Mouse (Mus musculus): Measurements from ENCODE around the gene Ccr5. TPM values are rescaled to one million over a fixed set of nuclear protein-coding genes. Genes with fewer than 3 reads are reported as not detected.

Ccr5 gene
- polyA plus RNA-seq, 1 experiment from 2014 or later: 0.57 TPM

DNA sequence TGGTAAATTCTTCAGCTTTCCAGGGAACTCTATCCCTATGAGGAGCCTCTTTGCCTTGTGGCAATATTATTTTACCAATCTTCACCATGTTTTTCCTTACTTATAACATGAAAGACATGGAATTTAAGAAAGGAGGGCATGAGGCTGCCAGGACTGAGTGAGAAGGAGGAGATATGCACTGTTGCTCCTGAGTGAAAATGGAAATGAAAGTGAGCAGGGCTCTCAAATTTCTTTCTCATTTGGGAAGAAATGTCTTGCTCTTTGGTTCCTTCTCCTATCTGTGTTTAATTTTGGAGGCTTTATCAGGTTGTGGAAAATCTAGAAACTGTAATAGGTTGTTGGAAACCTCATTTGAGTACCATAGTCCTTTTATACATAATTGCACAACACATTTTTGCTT is 14.1 kb upstream of the Ccr5 start:
- Histone ChIP-seq H3K27ac (ENCODE audit: low read length) (no peak overlapping the region), H3K4me2 (ENCODE audit: low read length) (no peak overlapping the region), H3K4me3 (ENCODE audit: low read depth, low read length) (no peak overlapping the region), H3K36me3 (ENCODE audit: control insufficient read depth, insufficient read depth, low read length) (no peaks in the 10 kb centered on the region), H3K4me1 (ENCODE audit: control insufficient read depth, insufficient read depth, low read length) (no peaks in the 10 kb centered on the region), H3K9me3 (replicated peaks; ENCODE audit: control insufficient read depth, low read length, poor library complexity, severe bottlenecking) (no peaks in the 10 kb centered on the region), H3K27me3 (ENCODE audit: control insufficient read depth, insufficient read depth, low read depth, low read length) (no peaks in the 10 kb centered on the region), H3K9ac (ENCODE audit: low read depth, low read length) (no peak overlapping the region)
- ATAC-seq: no peak

DNA sequence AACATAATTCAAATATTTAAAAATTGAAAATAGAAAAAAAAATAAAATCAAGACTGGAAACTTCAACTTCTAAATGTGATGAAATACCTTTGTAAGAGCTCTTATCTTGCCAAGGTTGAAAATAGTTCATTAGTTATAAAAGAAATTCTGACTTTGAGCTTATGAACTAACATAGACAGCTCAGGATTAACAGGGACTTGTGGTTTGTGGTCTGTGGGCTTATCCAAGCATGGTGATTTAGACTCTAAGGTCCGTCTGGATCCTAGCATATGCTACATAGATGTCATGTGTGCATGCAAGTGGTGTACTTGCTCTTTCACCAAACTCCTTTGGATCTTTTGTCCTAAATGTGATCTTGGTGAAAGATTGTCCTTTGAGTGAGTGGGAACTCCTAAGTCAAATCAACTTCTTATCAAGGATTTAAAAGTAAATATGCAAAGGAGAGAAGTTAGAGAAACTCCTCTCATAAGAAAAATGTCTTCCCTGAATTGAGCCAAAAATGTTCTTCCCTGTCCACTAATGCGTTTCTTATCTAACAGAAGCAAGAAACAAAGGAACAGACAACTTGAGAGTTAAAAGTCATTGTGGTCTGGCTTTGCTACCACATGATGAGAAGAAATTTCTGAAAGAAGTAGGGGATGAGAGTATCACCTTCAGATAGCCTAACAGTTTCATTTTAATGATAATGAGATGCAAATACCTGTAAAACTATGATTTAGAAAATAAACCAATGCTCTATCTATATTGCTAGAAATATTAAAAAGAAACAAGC is 12.8 kb upstream of the Ccr5 start:
- no peak overlapping the region for H3K4me2 ChIP-seq (ENCODE audit: low read length)
- no peaks in the 10 kb centered on the region for H3K4me1 ChIP-seq (ENCODE audit: control insufficient read depth, insufficient read depth, low read length)
- ATAC-seq: no peak
- H3K9ac ChIP-seq (ENCODE audit: low read depth, low read length): no peak overlapping the region
- no peaks in the 10 kb centered on the region for H3K27me3 ChIP-seq (ENCODE audit: control insufficient read depth, insufficient read depth, low read depth, low read length)
- no peaks in the 10 kb centered on the region for H3K36me3 ChIP-seq (ENCODE audit: control insufficient read depth, insufficient read depth, low read length)
- H3K4me3 ChIP-seq (ENCODE audit: low read depth, low read length): no peak overlapping the region
- no peak overlapping the region for H3K27ac ChIP-seq (ENCODE audit: low read length)
- WGBS: 78% methylated on average over 2 of the region's 2 CpGs
- no peaks in the 10 kb centered on the region for H3K9me3 ChIP-seq (replicated peaks; ENCODE audit: control insufficient read depth, low read length, poor library complexity, severe bottlenecking)

DNA sequence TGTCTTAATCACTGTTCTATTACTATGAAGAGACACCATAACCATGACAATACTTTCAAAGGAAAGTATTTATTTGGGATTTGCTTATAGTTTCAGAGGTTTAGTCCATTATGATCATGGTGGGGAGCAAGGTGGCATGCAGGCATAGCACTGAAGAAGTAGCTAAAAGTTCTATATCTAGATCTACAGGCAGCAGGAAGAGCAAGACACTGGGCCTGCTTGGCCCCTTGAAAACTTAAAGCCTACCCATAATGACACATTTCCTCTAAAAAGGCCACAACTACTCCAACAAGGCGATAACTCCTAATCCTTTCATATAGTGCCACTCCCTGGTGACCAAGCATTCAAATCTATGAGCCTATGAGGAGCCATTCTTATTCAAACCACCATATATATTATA is 9.3 kb upstream of the Ccr5 start:
- no peak for ATAC-seq
- H3K9ac ChIP-seq (ENCODE audit: low read depth, low read length): no peak overlapping the region
- 78% methylated on average over 1 of the region's 1 CpGs for WGBS
- H3K4me2 ChIP-seq (ENCODE audit: low read length): no peak overlapping the region
- no peaks in the 10 kb centered on the region for H3K9me3 ChIP-seq (replicated peaks; ENCODE audit: control insufficient read depth, low read length, poor library complexity, severe bottlenecking)
- H3K27ac ChIP-seq (ENCODE audit: low read length): no peak overlapping the region
- no peak overlapping the region for H3K4me3 ChIP-seq (ENCODE audit: low read depth, low read length)
- no peaks in the 10 kb centered on the region for H3K36me3 ChIP-seq (ENCODE audit: control insufficient read depth, insufficient read depth, low read length)
- H3K4me1 ChIP-seq (ENCODE audit: control insufficient read depth, insufficient read depth, low read length): no peaks in the 10 kb centered on the region
- H3K27me3 ChIP-seq (ENCODE audit: control insufficient read depth, insufficient read depth, low read depth, low read length): no peaks in the 10 kb centered on the region

DNA sequence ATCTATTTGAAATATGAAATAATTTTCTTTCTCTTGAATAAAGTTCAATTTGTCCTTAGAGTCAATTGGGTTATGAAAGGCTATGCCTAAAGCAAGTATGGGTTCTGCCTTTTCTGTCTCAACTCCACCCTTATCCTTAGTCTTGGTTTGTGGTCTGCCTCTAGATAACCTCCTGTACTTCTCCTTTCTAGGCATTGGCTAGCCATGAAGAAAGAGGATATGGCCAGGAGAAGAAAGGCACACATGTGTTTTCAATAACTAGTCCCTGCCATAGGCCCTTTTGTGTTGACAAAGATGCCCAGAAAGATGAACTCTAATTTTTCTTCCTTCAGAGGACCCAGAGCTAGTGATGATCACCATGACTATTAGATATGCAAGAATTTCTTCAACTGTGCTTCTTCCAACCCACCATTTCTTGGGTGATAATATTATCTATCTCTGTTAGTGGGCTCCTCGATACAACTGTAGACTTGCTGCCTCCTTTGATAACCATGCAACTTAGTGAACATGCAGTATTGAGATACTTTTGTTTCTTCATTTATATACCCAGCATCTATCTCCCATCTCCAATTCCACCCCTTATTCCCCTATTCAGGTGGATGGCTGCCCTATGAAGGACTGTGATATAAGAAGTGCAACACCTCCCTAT is 8.6 kb upstream of the Ccr5 start:
- Histone ChIP-seq H3K36me3 (ENCODE audit: control insufficient read depth, insufficient read depth, low read length) (no peaks in the 10 kb centered on the region), H3K9ac (ENCODE audit: low read depth, low read length) (no peak overlapping the region), H3K4me3 (ENCODE audit: low read depth, low read length) (no peak overlapping the region), H3K27ac (ENCODE audit: low read length) (no peak overlapping the region), H3K9me3 (replicated peaks; ENCODE audit: control insufficient read depth, low read length, poor library complexity, severe bottlenecking) (no peaks in the 10 kb centered on the region), H3K27me3 (ENCODE audit: control insufficient read depth, insufficient read depth, low read depth, low read length) (no peaks in the 10 kb centered on the region), H3K4me2 (ENCODE audit: low read length) (no peak overlapping the region), H3K4me1 (ENCODE audit: control insufficient read depth, insufficient read depth, low read length) (no peaks in the 10 kb centered on the region)
- WGBS: 96% methylated on average over 1 of the region's 1 CpGs
- no peak for ATAC-seq

DNA sequence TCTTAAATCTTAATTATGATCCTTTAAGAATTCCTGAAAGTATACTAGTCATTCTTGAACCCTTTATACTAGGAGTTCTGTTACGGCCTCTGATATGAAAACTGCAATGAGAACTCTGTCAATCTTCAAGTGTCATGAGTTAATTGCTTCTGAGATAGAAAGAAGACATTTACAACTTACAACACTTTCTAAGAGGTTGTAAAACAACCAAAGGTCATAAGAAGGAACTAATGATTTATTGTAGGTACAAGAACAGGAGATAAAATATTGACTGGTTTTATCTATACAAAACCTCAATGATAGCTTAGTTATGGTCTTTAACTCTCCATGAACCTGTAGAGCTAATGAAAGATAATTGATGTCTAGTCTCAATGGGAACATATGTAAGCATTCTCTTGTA is 7.6 kb upstream of the Ccr5 start:
- no peaks in the 10 kb centered on the region for H3K4me1 ChIP-seq (ENCODE audit: control insufficient read depth, insufficient read depth, low read length)
- no peak overlapping the region for H3K27ac ChIP-seq (ENCODE audit: low read length)
- H3K4me2 ChIP-seq (ENCODE audit: low read length): no peak overlapping the region
- no peaks in the 10 kb centered on the region for H3K9me3 ChIP-seq (replicated peaks; ENCODE audit: control insufficient read depth, low read length, poor library complexity, severe bottlenecking)
- ATAC-seq: no peak
- WGBS: 91% methylated on average over 1 of the region's 1 CpGs
- no peaks in the 10 kb centered on the region for H3K36me3 ChIP-seq (ENCODE audit: control insufficient read depth, insufficient read depth, low read length)
- no peak overlapping the region for H3K9ac ChIP-seq (ENCODE audit: low read depth, low read length)
- no peak overlapping the region for H3K4me3 ChIP-seq (ENCODE audit: low read depth, low read length)
- no peaks in the 10 kb centered on the region for H3K27me3 ChIP-seq (ENCODE audit: control insufficient read depth, insufficient read depth, low read depth, low read length)

DNA sequence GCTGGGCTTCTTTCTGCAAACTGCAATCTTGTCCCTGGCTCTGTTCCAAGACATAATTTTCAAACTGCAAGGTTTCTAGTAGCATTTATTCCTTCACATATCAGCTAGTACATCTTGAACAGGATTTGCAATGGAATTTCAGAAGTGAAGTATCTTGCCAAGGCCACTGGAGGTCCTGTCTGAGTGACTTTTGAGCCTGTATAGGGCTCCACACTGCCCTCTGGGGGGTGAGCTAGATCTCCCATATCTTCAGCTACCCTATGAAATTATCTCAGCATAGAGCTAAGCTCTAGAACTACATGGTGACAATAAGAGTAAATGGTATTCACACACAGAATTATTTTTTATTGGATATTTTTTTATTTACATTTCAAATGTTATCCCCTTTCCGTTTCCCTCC is 2.9 kb upstream of the Ccr5 start:
- WGBS: 100% methylated on average over 1 of the region's 1 CpGs
- H3K4me2 ChIP-seq (ENCODE audit: low read length): no peak overlapping the region
- no peak for ATAC-seq
- no peaks in the 10 kb centered on the region for H3K36me3 ChIP-seq (ENCODE audit: control insufficient read depth, insufficient read depth, low read length)
- H3K9ac ChIP-seq (ENCODE audit: low read depth, low read length): no peak overlapping the region
- no peaks in the 10 kb centered on the region for H3K4me1 ChIP-seq (ENCODE audit: control insufficient read depth, insufficient read depth, low read length)
- no peaks in the 10 kb centered on the region for H3K27me3 ChIP-seq (ENCODE audit: control insufficient read depth, insufficient read depth, low read depth, low read length)
- no peak overlapping the region for H3K4me3 ChIP-seq (ENCODE audit: low read depth, low read length)
- no peaks in the 10 kb centered on the region for H3K9me3 ChIP-seq (replicated peaks; ENCODE audit: control insufficient read depth, low read length, poor library complexity, severe bottlenecking)
- no peak overlapping the region for H3K27ac ChIP-seq (ENCODE audit: low read length)

DNA sequence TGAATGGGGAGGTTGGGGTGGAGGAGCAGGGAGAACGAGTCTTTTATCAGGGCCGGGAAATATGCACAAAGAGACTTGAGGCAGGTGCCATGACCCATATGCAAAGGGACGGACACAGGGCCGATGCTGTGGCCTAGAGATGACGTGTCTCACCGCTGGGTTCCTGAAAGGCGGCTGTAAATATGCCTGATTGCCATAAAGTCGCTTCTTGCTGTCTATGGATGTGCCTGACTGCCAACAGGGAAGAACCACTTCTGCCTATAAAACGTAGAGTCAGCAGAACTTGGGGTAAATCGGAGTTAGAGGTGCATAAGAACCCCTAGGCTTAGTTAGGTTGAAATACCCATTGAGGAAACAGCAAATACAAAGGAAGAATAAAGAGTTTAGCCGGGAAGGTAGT is 4.2 kb downstream of the Ccr5 start:
- WGBS: 83% methylated on average over 11 of the region's 11 CpGs
- H3K4me2 ChIP-seq (ENCODE audit: low read length): no peak overlapping the region
- ATAC-seq: no peak

DNA sequence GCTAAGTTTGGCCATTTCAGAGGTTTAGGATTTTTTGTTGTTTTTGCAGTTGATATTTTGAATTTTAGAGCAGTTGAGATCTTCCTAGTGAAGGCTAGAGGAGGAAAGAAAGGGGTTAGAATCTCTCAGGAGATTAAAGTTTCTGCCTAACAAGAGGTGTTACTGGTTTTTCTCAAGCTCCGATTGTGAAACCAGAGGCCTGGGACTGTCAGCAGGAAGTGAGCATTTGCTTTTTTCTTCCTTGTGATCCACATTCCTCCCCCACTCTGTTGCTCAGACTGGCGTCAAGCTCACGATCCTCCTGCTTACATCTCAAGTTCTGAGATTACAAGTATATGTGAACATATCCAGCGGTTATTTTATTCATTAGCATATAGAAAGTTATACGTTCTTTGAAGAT is 5.0 kb downstream of the Ccr5 start:
- H3K27ac ChIP-seq (ENCODE audit: low read length): no peak overlapping the region
- H3K36me3 ChIP-seq (ENCODE audit: control insufficient read depth, insufficient read depth, low read length): no peaks in the 10 kb centered on the region
- no peak for ATAC-seq
- H3K4me1 ChIP-seq (ENCODE audit: control insufficient read depth, insufficient read depth, low read length): no peaks in the 10 kb centered on the region
- 48% methylated on average over 5 of the region's 5 CpGs for WGBS
- H3K4me3 ChIP-seq (ENCODE audit: low read depth, low read length): no peak overlapping the region
- H3K27me3 ChIP-seq (ENCODE audit: control insufficient read depth, insufficient read depth, low read depth, low read length): no peaks in the 10 kb centered on the region
- H3K9ac ChIP-seq (ENCODE audit: low read depth, low read length): no peak overlapping the region
- H3K9me3 ChIP-seq (replicated peaks; ENCODE audit: control insufficient read depth, low read length, poor library complexity, severe bottlenecking): no peaks in the 10 kb centered on the region
- no peak overlapping the region for H3K4me2 ChIP-seq (ENCODE audit: low read length)

More for the DNA sequence above, 4.2 kb downstream of the Ccr5 start:
- H3K4me1 ChIP-seq (ENCODE audit: control insufficient read depth, insufficient read depth, low read length): no peaks in the 10 kb centered on the region
- H3K4me3 ChIP-seq (ENCODE audit: low read depth, low read length): no peak overlapping the region
- H3K36me3 ChIP-seq (ENCODE audit: control insufficient read depth, insufficient read depth, low read length): no peaks in the 10 kb centered on the region
- H3K27ac ChIP-seq (ENCODE audit: low read length): no peak overlapping the region
- H3K9ac ChIP-seq (ENCODE audit: low read depth, low read length): no peak overlapping the region
- no peaks in the 10 kb centered on the region for H3K27me3 ChIP-seq (ENCODE audit: control insufficient read depth, insufficient read depth, low read depth, low read length)
- H3K9me3 ChIP-seq (replicated peaks; ENCODE audit: control insufficient read depth, low read length, poor library complexity, severe bottlenecking): no peaks in the 10 kb centered on the region

DNA sequence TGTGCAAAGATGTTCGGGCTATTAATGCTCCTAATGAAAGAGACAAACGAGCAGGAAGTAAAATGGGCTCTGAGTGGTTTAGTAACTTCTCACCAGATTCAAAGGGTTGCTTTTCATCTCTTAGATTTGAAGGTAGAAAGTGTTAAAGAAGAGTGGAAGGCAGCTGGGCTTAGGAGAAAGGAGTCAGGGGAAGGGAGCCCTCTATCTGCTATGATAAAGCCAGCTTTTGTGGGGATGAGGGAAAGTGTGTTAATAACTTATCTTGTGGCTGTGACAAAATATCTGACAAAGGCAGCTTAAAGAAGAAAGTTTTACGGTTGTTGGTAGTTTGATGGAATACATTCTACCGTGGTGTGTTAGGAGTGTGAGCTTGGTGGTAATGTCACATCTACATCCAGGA is 6.1 kb downstream of the Ccr5 start:
- H3K4me2 ChIP-seq (ENCODE audit: low read length): no peak overlapping the region
- no peaks in the 10 kb centered on the region for H3K27me3 ChIP-seq (ENCODE audit: control insufficient read depth, insufficient read depth, low read depth, low read length)
- no peaks in the 10 kb centered on the region for H3K4me1 ChIP-seq (ENCODE audit: control insufficient read depth, insufficient read depth, low read length)
- 68% methylated on average over 4 of the region's 4 CpGs for WGBS
- ATAC-seq: no peak
- no peaks in the 10 kb centered on the region for H3K9me3 ChIP-seq (replicated peaks; ENCODE audit: control insufficient read depth, low read length, poor library complexity, severe bottlenecking)
- H3K9ac ChIP-seq (ENCODE audit: low read depth, low read length): no peak overlapping the region
- no peaks in the 10 kb centered on the region for H3K36me3 ChIP-seq (ENCODE audit: control insufficient read depth, insufficient read depth, low read length)
- H3K4me3 ChIP-seq (ENCODE audit: low read depth, low read length): no peak overlapping the region
- no peak overlapping the region for H3K27ac ChIP-seq (ENCODE audit: low read length)
